Mouse (Mus musculus): ENCODE measurements at regions not wholly inside any gene's neighbourhood (a gene's known extent, or its start where the extent isn't known, plus 50 kb on each side); places are given as distances from the start of the nearest gene placed in this dataset.
A peak's percentile ranks its signal among the peaks of the same experiment; 100 is the strongest.

DNA sequence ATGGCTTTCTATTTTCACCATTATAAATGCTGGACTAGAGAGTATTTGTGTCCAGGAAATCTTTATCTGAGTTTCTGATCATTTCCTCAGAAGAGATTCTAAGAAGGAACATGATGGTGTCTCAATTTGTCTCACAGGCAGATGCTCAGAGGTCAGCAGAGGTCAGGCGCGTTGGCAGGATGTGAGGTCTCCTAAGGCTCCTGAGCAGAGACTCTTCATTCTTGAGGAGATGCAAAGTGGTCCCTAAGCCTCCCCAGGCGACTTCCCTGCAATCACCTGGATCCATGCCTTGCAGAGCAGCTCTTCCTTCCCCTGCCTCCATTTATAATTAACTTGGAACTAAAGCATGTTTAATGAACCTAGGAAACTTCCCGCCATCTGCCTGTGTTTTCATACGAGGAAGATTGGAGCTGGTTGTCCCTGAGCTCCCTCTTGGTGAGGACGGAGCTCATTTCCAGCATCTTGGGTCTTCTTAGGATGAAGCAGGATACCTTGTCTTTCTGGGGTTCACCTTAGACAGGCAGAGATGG lies 71.8 kb downstream of the Arf2 start:
- no peak for DNase-seq (ENCODE audit: low spot score in 2 of 2)

DNA sequence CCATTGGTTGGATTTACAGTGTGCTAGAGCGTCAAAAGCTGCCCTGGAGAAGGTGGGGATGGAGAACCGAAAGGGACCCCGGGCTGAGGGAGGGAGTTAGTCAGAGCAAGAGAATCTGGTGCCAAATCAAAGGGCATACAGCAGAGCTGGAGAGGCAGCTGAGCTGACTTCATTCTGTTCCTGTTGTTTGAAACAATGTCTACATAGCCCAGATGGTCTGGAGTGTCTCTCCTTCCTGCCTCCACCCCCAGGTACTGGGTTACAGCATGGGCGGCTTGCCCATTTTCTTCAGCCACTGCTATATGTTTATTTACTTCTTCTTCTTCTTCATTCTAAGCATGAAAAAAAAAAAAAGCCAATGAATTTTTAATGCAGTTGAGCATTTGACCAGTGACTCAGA lies 78.7 kb downstream of the Arf2 start:
- DNase-seq (ENCODE audit: low spot score in 2 of 2) = no peak

DNA sequence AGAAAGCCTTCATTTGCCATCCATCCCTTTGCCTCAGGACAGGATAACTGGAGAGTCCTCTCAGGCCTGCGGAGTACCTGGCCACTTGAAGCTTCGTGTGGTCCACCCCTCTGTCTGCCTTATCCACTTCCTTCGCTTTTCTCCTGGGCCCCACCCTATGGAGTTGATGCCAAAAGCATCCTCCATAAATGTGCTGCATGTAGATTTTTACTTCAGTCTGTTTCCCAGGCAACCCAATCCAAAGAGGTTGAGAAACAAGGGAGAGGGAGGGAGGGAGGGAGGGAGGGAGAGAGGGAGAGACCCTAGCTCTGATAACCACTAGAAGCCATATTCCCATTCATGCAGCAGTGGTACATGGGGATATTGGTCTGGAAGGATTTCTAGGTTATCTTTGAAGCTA lies 80.7 kb upstream of the Crhr1 start:
- DNase-seq (ENCODE audit: low spot score in 2 of 2) = no peak

DNA sequence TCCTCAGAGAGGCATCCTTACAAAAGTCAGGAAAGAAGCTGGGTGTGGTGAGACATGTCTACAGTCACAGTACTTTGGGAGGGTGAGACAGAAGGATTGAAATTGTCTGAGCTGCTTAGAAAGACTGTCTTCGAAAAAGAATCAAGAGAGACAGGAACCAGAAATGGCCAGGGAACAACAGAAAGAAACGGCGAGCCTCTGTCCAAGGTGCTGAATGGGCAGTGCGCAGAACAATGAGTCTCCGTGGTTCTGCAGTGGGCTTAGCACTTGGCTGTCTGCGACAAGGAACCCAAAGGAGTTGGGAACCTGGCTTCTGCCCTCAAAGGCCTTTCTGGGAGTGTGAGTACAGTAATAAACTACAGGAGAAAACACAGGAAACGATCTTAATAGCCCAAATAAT lies 79.4 kb upstream of the Crhr1 start:
- no peak for DNase-seq (ENCODE audit: low spot score in 2 of 2)

DNA sequence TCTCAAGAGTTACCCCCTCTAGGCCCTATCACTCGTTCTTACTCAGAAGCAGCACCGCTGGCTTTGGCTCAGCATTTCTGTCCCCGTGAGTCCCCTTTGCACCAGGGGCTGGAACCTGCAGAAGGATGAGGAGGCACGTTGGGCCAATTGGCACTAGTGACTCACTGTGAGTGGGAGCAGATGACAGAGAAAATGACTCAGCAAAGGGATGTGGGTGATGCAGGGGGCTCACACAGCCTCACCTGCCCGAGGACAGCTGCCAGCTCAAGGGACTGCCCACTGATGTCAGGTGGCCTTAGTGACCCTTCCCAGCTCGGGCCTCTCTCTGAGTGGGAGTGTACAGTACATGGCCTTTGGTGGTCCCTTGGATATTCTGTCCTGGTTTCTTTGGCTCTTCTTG lies 76.7 kb upstream of the Crhr1 start:
- peak; percentile 39 for DNase-seq (ENCODE audit: low spot score in 2 of 2)

DNA sequence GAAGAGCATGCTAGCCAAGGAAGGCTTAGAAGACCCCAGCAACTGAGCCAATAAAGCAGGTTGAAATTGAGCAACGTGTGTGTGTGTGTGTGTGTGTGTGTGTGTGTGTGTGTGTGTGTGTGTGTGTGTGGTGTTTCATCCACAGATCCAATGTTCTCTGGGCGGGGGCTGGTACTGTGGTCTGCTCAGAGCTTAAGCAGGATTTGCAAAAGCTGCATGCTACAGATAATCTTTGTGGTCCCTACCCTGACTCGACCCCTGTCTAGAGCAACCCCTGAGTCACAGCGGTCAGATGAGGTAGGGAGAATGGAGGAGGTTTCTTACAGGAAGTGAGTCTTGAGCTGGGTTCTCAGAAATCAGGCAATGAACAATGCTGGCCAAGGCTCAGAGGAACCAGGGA lies 75.6 kb upstream of the Crhr1 start:
- DNase-seq (ENCODE audit: low spot score in 2 of 2) = no peak

DNA sequence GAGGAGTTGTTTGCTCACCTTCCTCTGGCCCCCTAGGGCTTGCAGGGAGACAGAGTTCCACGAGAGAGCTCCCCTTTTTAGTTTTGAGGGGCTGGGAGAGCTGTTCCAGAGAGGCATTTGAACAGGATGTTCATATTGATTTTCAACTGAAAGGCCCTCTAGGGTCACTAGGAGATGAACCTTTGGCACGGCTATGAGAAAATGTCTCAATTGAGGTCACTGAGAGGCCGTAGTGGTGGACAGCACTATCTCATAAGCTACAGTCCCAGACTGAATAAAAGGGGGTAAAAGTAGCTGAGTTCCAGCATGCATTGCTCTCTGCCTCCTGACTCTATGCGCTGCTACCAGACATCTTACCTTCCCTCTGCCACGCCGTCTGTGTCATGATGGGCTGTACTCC lies 74.1 kb upstream of the Crhr1 start:
- no peak for DNase-seq (ENCODE audit: low spot score in 2 of 2)

DNA sequence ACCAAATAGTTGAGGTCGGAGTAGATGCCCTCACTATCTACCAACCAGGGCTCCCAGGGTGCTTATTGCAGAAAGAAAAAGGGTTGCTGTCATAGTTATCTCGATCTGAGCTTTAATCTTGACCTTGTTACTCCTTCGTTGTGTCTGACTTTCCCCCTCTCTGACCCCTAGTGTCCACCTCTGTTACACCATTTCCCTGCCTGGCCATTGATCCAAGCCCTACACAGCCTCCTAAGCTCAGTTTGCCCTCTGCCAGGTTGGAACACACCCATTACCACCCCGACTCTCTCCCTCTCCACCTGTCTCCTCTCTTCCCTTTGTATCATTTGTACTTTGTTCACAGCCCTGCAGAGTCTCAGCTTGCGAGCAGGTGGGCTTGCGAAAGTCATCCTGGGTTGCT lies 73.6 kb upstream of the Crhr1 start:
- DNase-seq (ENCODE audit: low spot score in 2 of 2) = no peak

DNA sequence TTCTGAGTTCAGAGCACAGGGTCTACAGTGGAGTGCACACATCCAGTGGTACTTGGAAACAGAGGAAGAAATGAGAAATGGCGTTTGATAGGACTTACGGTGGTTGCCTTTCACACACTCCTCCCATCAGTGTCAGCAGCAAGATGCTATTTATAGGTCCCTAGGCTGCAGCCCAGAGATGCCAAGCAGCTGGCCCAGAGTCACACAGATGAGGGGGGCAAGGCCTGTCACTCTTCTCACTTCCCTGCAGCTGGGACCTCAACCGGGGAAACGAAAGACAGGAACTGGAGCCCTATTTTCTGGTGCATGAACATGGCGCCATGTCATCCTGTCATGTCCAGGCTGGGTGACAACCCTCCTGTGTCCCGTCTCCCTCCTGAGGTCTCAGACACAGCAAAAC lies 71.3 kb upstream of the Crhr1 start:
- DNase-seq (ENCODE audit: low spot score in 2 of 2) = no peak

DNA sequence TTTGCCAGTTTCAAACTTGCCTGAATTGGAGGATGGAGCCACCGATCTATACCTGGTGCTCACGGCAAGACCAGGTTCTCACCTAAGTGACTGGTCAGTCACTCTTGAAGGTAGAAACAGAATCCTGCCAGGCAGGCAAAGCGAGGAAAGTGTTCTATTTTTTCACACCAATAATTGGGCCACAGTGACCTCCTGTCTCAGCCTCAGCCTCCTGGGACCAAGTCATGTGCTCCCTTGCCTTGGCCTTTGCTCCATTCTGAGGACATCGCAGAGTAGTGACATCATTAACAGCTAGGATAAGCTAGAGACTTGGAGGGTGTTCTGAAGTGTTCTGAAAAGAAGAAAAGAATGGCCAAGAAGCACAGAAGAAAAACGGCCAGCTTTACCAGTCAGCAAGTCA lies 67.5 kb upstream of the Crhr1 start:
- DNase-seq (ENCODE audit: low spot score in 2 of 2) = no peak

DNA sequence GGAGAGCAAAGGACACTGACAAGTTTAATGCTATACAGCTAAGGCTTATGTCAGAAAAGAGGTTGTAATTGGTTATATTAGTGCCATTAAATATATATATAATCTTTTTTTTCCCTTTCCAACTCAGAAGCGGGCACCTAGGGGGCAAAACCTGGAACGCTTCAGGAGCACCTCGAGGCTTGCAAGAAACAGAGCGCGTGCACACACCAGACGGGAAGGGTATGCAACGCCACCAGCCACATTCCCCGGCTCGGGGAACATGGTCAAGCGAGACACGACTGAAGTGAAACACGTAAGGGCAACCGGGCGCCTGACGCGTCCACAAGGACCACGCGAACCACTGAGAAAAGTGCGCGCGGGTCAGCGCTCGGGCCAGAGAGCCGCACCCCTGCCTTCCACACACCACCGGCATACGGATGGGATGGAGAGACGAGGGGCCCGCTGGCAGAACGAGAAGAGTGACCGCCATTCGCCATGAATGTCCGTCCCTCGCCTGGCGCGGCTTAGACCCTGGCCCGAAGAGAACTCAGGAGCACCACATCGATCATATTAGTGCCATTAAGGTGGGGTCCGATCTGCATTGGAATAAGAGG lies 60.0 kb upstream of the Crhr1 start:
- no peak for DNase-seq (ENCODE audit: low spot score in 2 of 2)

DNA sequence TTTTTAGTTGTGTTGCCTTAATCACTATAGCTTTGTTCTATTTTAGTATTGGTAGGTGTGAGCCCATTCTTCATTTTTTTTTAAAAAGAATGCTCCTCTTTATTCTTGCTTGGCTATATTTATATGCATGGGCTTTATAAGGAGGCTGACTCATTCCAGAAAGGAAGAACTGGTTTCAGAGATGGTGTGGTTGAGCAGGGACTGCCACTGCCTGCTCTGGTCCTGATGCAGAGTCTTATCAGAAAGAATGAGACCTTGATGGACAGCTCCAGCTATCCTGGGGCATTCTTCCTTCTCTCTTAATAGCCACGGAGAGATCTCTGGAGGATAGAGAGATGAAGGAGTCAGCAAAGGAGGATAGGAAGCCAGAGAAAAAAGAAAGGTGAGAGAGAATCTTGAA lies 57.9 kb upstream of the Crhr1 start:
- no peak for DNase-seq (ENCODE audit: low spot score in 2 of 2)

DNA sequence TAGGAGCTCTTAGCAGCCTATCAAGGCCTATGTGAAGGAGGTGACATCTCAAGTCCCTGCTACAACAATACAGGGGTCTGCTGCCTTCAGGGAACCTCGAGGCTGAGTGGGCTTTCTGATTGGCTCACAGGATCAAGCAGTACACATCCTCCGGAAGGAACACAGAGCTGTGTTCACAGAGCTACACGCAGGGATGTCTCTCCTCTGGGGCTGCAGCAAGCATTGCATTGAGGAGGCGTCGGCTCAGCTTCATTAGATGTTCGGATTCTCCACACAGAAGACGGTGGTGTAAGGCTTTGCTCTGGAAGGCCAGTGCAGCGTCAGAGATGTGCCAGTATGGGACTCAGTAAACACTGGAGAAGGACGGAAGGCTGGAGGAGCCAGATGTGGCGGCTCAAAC lies 57.3 kb upstream of the Crhr1 start:
- peak in 1 of 2 experiments; percentile 28 for DNase-seq (ENCODE audit: low spot score in 2 of 2)

DNA sequence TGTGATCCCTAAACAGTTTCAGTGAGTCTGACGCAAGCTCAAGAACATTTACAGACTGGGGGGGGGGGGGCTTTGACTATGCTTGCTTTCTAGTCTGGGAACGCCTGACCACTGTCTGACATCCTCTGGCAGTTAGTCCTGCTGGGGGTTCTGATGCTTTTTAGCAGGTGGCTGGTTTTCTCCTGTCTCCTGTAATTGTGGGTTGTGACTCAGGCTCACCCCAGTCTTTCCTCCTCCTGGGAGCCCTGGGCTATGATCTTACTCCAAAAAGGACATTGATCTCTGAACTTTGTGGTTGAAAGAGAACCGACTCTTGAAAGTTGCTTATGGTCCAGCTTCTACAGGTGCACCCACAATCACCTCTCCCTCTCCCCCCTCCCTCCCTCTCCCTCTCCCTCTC lies 50.6 kb upstream of the Crhr1 start:
- no peak for DNase-seq (ENCODE audit: low spot score in 2 of 2)

Measured in right cerebral cortex, postnatal 36 days (tissue).